In the genomic region with DNA sequence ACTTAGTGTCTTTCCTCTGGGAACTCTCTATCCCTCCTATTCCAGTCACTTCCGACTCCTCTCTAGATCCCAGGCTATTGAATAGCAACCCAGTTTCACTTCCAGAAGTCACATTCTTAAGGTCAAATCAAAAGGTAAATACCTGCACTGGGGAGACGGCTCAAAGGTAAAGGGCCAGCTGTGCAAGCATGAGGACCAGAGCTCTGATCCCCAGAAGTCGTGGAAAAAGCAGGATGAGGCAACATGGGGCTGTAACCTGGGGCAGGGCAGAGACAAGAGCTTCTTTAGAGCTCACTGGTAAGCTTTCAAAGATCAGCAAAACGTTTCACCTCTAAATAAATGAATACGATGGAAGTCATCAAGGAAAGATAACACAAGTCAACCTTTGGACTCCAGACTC, we compare ENCODE assay signal across 25 mouse cellular contexts.
"Had no signal": no experiment of that assay in that cellular context is flagged by ENCODE, and none has a peak within 500 bp of the region (broad histone marks: within the 10 kb centered on the region; RNA-seq: fewer than 3 reads in every experiment).

No protein-coding gene starts in this region.

- H3K27ac ChIP-seq: gastrocnemius, adult 2 months; heart, embryonic 10.5 days; hindbrain, embryonic 10.5 days; hindbrain, embryonic 12.5 days; hindbrain, embryonic 14.5 days; kidney, embryonic 15.5 days; kidney, postnatal 0 days; layer of hippocampus, adult 2 months; left cerebral cortex, adult 2 months; limb, embryonic 10.5 days; limb, embryonic 12.5 days; liver, embryonic 13.5 days had no signal

- H3K9me3 ChIP-seq: heart, embryonic 10.5 days; heart, embryonic 12.5 days; hindbrain, embryonic 10.5 days; hindbrain, embryonic 12.5 days; kidney, embryonic 15.5 days; limb, embryonic 10.5 days; limb, embryonic 12.5 days; liver, embryonic 13.5 days had no signal

- H3K9ac ChIP-seq: heart, embryonic 12.5 days; hindbrain, embryonic 12.5 days; hindbrain, embryonic 14.5 days; kidney, embryonic 15.5 days; limb, embryonic 12.5 days; liver, embryonic 13.5 days had no signal

- ATAC-seq: hindbrain, embryonic 16.5 days; inflammation-experienced regulatory T-cells, adult 6 months had no signal

- H3K4me3 ChIP-seq: gastrocnemius, adult 2 months; heart, embryonic 10.5 days; heart, embryonic 12.5 days; hindbrain, embryonic 10.5 days; hindbrain, embryonic 12.5 days; kidney, embryonic 15.5 days; layer of hippocampus, adult 2 months; left cerebral cortex, adult 2 months; limb, embryonic 10.5 days; limb, embryonic 12.5 days; liver, embryonic 13.5 days had no signal

- H3K4me1 ChIP-seq: hindbrain, embryonic 12.5 days; limb, embryonic 10.5 days; limb, embryonic 12.5 days had no signal

- H3K4me2 ChIP-seq: heart, embryonic 12.5 days; hindbrain, embryonic 12.5 days; hindbrain, embryonic 14.5 days; kidney, embryonic 15.5 days; limb, embryonic 12.5 days; liver, embryonic 11.5 days; liver, embryonic 13.5 days had no signal

- H3K27me3 ChIP-seq: heart, embryonic 12.5 days; hindbrain, embryonic 12.5 days; kidney, embryonic 15.5 days; limb, embryonic 12.5 days; liver, embryonic 13.5 days had no signal

- H3K36me3 ChIP-seq: heart, embryonic 10.5 days; hindbrain, embryonic 12.5 days; kidney, embryonic 15.5 days; limb, embryonic 10.5 days; limb, embryonic 12.5 days had no signal

- DNase-seq: gastrocnemius, adult 2 months; gastrocnemius, postnatal 10 days; gastrocnemius, postnatal 25 days; heart, adult 18-20 months; heart, postnatal 10 days; heart, postnatal 4 days; kidney, adult 11 months; kidney, adult 9 months; kidney, postnatal 14 days; liver; liver, embryonic 13.5 days had no signal
